Mouse (Mus musculus): ENCODE data around the gene Chd3. TPM values are rescaled to one million over a fixed set of nuclear protein-coding genes. Genes with fewer than 3 reads are reported as not detected.

Chd3 gene
- total and polyA plus RNA-seq, 2 experiments from 2014 or later, result 12.4 to 23.6 TPM

- TF ChIP-seq EP300 (IDR thresholded peaks at IDR 0.05; ENCODE audit: low read depth) (no peak), CTCF (IDR thresholded peaks at IDR 0.05; ENCODE audit: low read depth) (no peak)
- Histone ChIP-seq H3K27ac (ENCODE audit: low read depth) (no peak overlapping the region), H3K27me3 (ENCODE audit: control insufficient read depth, insufficient read depth, low read length) (no peaks in the 10 kb centered on the region; the same call in 1 of the 2 replicates), H3K4me2 (ENCODE audit: low read depth, low read length) (peak overlapping the region; percentile 74), H3K36me3 (replicated peaks; ENCODE audit: control insufficient read depth, insufficient read depth, low read length) (no peaks in the 10 kb centered on the region), H3K4me1 (ENCODE audit: control insufficient read depth, insufficient read depth) (peaks cover 12% of the 10 kb centered on the region), H3K9ac (replicated peaks; ENCODE audit: low read depth, low read length) (no peak overlapping the region), H3K9me3 (replicated peaks; ENCODE audit: control insufficient read depth, low read length) (peaks cover 4% of the 10 kb centered on the region; the same call in 1 of the 2 replicates), H3K4me3 (ENCODE audit: low read depth, low read length) (peak overlapping the region; percentile 66; the same call in 1 of the 2 replicates)
- 52% methylated on average over 8 of the region's 8 CpGs for WGBS
- DNase-seq (ENCODE audit: low spot score), result no peak
- no peak for ATAC-seq (ENCODE audit: insufficient read depth, low read depth)
These were observed 36.4 kb downstream of the Chd3 start for GRCm38 (mm10) chr11:69332713-69333253.

GRCm38 (mm10) chr11:69331929-69332405 is 37.2 kb downstream of the Chd3 start:
- H3K9me3 ChIP-seq (replicated peaks; ENCODE audit: control insufficient read depth, low read length), result no peaks in the 10 kb centered on the region
- H3K4me3 ChIP-seq (ENCODE audit: low read depth, low read length), result peak overlapping the region; percentile 66
- WGBS, result under 1% methylated on average over 24 of the region's 24 CpGs
- no peak overlapping the region for H3K27ac ChIP-seq (ENCODE audit: low read depth)
- ATAC-seq (ENCODE audit: insufficient read depth, low read depth) (peak; percentile 82), DNase-seq (ENCODE audit: low spot score) (peak; percentile 73)
- peaks cover 13% of the 10 kb centered on the region for H3K4me1 ChIP-seq (ENCODE audit: control insufficient read depth, insufficient read depth)
- TF ChIP-seq CTCF (IDR thresholded peaks at IDR 0.05; ENCODE audit: low read depth) (no peak), EP300 (IDR thresholded peaks at IDR 0.05; ENCODE audit: low read depth) (no peak)
- peak overlapping the region; percentile 74 for H3K4me2 ChIP-seq (ENCODE audit: low read depth, low read length)
- peaks cover 6% of the 10 kb centered on the region; the same call in 1 of the 2 replicates for H3K27me3 ChIP-seq (ENCODE audit: control insufficient read depth, insufficient read depth, low read length)
- H3K36me3 ChIP-seq (replicated peaks; ENCODE audit: control insufficient read depth, insufficient read depth, low read length), result no peaks in the 10 kb centered on the region
- peak overlapping the region; percentile 49; the same call in 1 of the 2 replicates for H3K9ac ChIP-seq (replicated peaks; ENCODE audit: low read depth, low read length)

GRCm38 (mm10) chr11:69331152-69331551 is 38.1 kb downstream of the Chd3 start:
- TF ChIP-seq CTCF (IDR thresholded peaks at IDR 0.05; ENCODE audit: low read depth) (no peak), EP300 (IDR thresholded peaks at IDR 0.05; ENCODE audit: low read depth) (no peak)
- Histone ChIP-seq H3K27me3 (ENCODE audit: control insufficient read depth, insufficient read depth, low read length) (peaks cover 6% of the 10 kb centered on the region; the same call in 1 of the 2 replicates), H3K9ac (replicated peaks; ENCODE audit: low read depth, low read length) (no peak overlapping the region), H3K4me2 (ENCODE audit: low read depth, low read length) (0 out of 2 replicates have a peak overlapping the region, but pooled peaks have one; percentile 74), H3K4me1 (ENCODE audit: control insufficient read depth, insufficient read depth) (peaks cover 21% of the 10 kb centered on the region), H3K27ac (ENCODE audit: low read depth) (no peak overlapping the region), H3K36me3 (replicated peaks; ENCODE audit: control insufficient read depth, insufficient read depth, low read length) (no peaks in the 10 kb centered on the region), H3K4me3 (ENCODE audit: low read depth, low read length) (no peak overlapping the region), H3K9me3 (replicated peaks; ENCODE audit: control insufficient read depth, low read length) (no peaks in the 10 kb centered on the region)
- DNase-seq (ENCODE audit: low spot score), result no peak
- WGBS, result 89% methylated on average over 6 of the region's 6 CpGs
- no peak for ATAC-seq (ENCODE audit: insufficient read depth, low read depth)

GRCm38 (mm10) chr11:69328517-69328916 is 40.7 kb downstream of the Chd3 start:
- Histone ChIP-seq H3K27ac (ENCODE audit: low read depth) (no peak overlapping the region), H3K9ac (replicated peaks; ENCODE audit: low read depth, low read length) (no peak overlapping the region), H3K4me1 (ENCODE audit: control insufficient read depth, insufficient read depth) (peaks cover 39% of the 10 kb centered on the region), H3K4me3 (ENCODE audit: low read depth, low read length) (no peak overlapping the region), H3K27me3 (ENCODE audit: control insufficient read depth, insufficient read depth, low read length) (peaks cover 6% of the 10 kb centered on the region; the same call in 1 of the 2 replicates), H3K9me3 (replicated peaks; ENCODE audit: control insufficient read depth, low read length) (no peaks in the 10 kb centered on the region), H3K36me3 (replicated peaks; ENCODE audit: control insufficient read depth, insufficient read depth, low read length) (no peaks in the 10 kb centered on the region), H3K4me2 (ENCODE audit: low read depth, low read length) (no peak overlapping the region)
- 89% methylated on average over 6 of the region's 6 CpGs for WGBS
- peak; percentile 24 for DNase-seq (ENCODE audit: low spot score)
- TF ChIP-seq CTCF (IDR thresholded peaks at IDR 0.05; ENCODE audit: low read depth) (no peak), EP300 (IDR thresholded peaks at IDR 0.05; ENCODE audit: low read depth) (no peak)
- no peak for ATAC-seq (ENCODE audit: insufficient read depth, low read depth)

- H3K4me2 ChIP-seq (ENCODE audit: low read depth, low read length), result no peak overlapping the region
- H3K27ac ChIP-seq (ENCODE audit: low read depth), result no peak overlapping the region
- 50% methylated on average over 6 of the region's 6 CpGs for WGBS
- ATAC-seq (ENCODE audit: insufficient read depth, low read depth), result no peak
- H3K27me3 ChIP-seq (ENCODE audit: control insufficient read depth, insufficient read depth, low read length), result peaks cover 6% of the 10 kb centered on the region; the same call in 1 of the 2 replicates
- H3K36me3 ChIP-seq (replicated peaks; ENCODE audit: control insufficient read depth, insufficient read depth, low read length), result no peaks in the 10 kb centered on the region
- TF ChIP-seq CTCF (IDR thresholded peaks at IDR 0.05; ENCODE audit: low read depth) (no peak), EP300 (IDR thresholded peaks at IDR 0.05; ENCODE audit: low read depth) (no peak)
- H3K4me3 ChIP-seq (ENCODE audit: low read depth, low read length), result no peak overlapping the region
- no peaks in the 10 kb centered on the region for H3K9me3 ChIP-seq (replicated peaks; ENCODE audit: control insufficient read depth, low read length)
- peaks cover 43% of the 10 kb centered on the region for H3K4me1 ChIP-seq (ENCODE audit: control insufficient read depth, insufficient read depth)
- H3K9ac ChIP-seq (replicated peaks; ENCODE audit: low read depth, low read length), result no peak overlapping the region
- DNase-seq (ENCODE audit: low spot score), result no peak
These were observed 41.6 kb downstream of the Chd3 start for GRCm38 (mm10) chr11:69327648-69328047.

Data from heart, postnatal 0 days (tissue).